Mouse (Mus musculus) B cell, adult (primary cell): ENCODE measurements around the gene Prol1. TPM values are rescaled to one million over a fixed set of nuclear protein-coding genes. Genes with fewer than 3 reads are reported as not detected.

Source experiments
- total RNA-seq: library from RNA; stranded (reverse); gene quantifications from 4 replicates; pipeline ENCODE4 v1.2.4, GENCODE M21; 2023; ENCODE audit not compliant: inconsistent age

The Prol1 gene
- total RNA-seq = not detected in 4 replicates

GRCm38 (mm10) chr5:88317012-88317411 lies at the start of gene Prol1:
Prol1 (plus strand) TSS chr5:88317312.

GRCm38 (mm10) chr5:88268619-88269018 lies 48.5 kb upstream of the Prol1 start, which contains the start of gene Gm7714:
Gm7714 (plus strand) TSS chr5:88268919.

GRCm38 (mm10) chr5:88375808-88376207 lies 58.7 kb downstream of the Prol1 start, which contains the start of gene Amtn:
Amtn (plus strand) TSS chr5:88376108.

Other genes starting within 250 kb of the Prol1 start
- not detected in 4 replicates for gene Smr2, start 230.8 kb upstream of the Prol1 start, total RNA-seq
- gene Gm11116, start 205.8 kb upstream of the Prol1 start, total RNA-seq = not detected in 4 replicates
- gene Gm11115, start 163.2 kb upstream of the Prol1 start, total RNA-seq = not detected in 4 replicates
- not detected in 4 replicates for gene Gm7714, start 48.4 kb upstream of the Prol1 start, total RNA-seq
- not detected in 4 replicates for gene Amtn, start 58.8 kb downstream of the Prol1 start, total RNA-seq
- gene Ambn, start 138.7 kb downstream of the Prol1 start, total RNA-seq = not detected in 4 replicates
- gene Enam, start 170.7 kb downstream of the Prol1 start, total RNA-seq = not detected in 4 replicates
- gene Jchain, start 210.6 kb downstream of the Prol1 start, total RNA-seq = 115 to 167 TPM (median 137 TPM) in 4 replicates
- gene Utp3, start 237.2 kb downstream of the Prol1 start, total RNA-seq = 34.1 to 35.3 TPM (median 34.7 TPM) in 4 replicates
- 24.5 to 32.9 TPM (median 30.3 TPM) in 4 replicates for gene Rufy3, start 247.7 kb downstream of the Prol1 start, total RNA-seq